Mouse (Mus musculus): ENCODE data around the gene Slc6a6.

Slc6a6 gene

DNA sequence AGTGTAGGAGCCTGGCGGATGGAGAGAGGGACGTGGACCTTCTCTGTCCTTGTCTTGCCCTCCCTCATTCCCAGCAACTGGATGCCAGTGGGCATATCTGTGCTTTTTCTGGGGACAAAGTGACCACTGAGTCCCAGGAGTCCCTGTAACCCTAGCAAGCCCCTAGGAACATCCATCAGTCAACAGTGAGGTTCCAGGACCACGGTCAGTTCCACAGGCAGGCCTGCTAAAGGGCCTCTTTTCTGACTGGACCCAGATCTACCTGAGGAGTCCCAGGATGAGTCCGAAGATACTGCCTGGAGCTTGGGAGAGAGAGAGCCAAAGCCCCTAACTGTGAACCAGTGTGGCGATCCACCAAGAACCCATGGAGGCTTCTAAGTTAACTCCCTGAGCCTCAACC is 90.1 kb downstream of the Slc6a6 start:
- in situ Hi-C loops (cut with MboI, MseI) = no loop called here

DNA sequence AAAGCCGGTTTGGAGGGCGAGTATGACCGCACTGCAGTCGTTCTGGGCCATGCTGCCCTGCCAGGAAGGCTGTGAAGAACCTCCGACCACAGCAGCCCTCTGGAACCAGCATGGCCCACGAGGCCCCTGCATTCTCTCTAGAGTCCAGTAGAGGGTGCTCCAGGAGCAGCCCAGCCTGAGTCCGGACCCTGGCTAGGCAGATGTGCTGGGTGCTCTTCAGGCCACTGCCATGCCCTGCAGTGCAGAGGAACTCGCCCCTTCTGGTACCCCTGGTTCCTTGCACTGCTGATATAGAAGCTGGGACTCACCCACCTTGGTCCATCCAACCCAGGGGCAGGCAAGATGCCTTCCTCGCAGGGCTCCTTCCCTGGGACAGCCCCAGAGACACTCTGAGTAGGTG is 92.7 kb downstream of the Slc6a6 start:
- in situ Hi-C loops (cut with MboI, MseI) = no loop called here

DNA sequence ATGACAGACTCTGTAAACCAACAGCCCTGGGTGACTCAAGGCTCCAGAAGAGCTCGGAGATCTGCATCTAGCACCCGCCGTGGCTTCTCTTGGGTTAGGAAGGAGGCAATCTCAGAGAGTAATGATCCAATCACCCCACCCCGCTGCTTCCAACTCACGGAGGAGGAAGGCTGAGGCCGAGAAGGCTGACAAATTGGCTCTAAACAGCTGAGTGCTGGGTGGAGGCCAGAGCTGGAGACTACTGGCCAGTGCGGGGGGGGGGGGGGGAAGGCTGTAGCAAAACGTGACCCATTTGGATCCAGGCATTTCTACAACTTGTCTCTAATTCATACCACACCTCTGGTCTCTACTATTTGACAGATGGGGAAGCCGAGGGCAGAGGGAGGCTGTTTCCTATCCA is 95.4 kb downstream of the Slc6a6 start:
- in situ Hi-C loops (cut with MboI, MseI) = no loop called here

DNA sequence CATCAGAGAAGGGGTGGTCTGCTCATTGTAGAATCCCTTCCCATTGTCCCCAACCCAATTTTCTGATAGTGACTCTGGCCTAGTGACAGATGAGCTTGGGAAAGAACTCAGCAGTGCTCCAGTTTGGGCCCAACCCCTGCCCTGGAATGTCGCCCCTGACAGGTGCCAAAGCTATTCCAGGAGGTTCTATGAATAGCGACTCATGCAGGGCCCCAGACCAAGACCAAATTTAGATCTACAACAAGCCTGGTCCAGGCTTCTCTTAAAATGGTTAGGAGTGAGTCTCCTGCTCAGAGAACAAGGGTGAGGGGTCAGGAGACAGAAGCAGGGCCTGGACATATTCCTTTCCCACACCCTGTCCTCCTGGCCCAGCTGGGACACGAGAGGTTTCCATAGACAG is 101.2 kb downstream of the Slc6a6 start:
- in situ Hi-C loops (cut with MboI, MseI) = loop anchor here (10.0 kb wide), 2 partner anchors 260 to 1080 kb away; partner anchors contain the start of gene Gm15737

DNA sequence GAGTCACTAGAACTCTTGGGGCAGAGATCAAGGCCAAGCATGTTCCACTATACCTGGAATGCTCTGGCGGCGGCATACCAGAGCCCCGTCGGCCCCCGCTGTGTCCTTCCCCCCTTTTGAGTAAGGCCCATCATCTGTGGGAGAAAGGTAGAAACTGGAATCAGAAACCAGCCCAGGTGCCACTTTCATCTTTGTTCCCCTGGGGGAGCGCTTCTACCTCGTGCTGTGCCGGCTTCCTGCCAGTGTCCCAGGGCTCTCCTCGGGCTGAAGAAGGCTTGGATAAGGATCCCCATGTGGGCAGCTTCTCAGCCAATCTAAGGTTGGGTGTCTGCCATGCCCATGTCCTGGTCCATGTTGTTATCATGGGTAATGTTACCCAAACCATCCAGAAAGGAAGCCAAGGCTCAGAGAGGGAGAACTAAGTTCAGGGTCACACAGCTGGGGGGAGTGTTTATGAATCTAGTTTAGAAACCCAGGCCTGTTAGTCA is 104.5 kb downstream of the Slc6a6 start:
- in situ Hi-C loops (cut with MboI, MseI) = loop anchor here (10.0 kb wide), 2 partner anchors 256 to 1076 kb away; partner anchors contain the start of gene Gm15737

DNA sequence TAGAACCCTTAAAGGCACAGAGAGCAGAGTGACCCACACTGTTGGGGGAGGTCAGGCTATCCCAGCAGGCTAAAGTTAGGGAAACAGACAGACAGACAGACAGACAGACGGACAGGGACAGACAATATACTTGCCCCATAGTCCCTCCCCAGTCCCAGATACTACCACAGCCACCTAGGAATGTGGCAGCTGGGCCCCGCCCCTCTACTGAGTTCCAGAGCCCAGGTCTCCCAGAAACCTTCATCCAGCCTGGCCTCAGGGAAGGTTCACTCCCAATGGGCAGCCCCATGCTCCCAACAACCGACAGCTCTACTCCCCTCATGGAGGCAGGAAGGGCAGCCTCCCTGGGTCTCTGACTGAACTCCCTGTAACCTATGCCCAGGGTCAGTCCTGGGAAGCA is 111.8 kb downstream of the Slc6a6 start:
- in situ Hi-C loops (cut with MboI, MseI) = no loop called here

DNA sequence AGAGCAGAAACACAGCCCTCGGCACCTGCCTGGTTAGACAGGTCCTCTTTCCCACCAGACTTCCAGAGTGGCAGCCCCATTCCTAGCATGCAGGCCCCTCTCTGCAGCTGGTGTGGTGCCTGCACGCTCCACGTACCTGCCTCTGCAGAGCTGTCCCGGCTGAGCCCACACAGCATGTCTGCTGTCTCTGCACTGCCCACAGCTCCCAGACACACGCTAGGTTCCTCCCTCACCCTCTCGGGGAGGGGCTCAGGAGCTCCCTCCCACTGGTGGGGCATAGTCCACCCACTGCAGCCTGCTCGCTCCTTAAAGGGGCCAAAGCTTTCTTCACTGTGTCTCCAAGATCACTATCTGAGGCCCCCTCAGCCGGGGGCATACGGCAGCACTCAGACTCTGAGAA is 112.2 kb downstream of the Slc6a6 start:
- in situ Hi-C loops (cut with MboI, MseI) = no loop called here

DNA sequence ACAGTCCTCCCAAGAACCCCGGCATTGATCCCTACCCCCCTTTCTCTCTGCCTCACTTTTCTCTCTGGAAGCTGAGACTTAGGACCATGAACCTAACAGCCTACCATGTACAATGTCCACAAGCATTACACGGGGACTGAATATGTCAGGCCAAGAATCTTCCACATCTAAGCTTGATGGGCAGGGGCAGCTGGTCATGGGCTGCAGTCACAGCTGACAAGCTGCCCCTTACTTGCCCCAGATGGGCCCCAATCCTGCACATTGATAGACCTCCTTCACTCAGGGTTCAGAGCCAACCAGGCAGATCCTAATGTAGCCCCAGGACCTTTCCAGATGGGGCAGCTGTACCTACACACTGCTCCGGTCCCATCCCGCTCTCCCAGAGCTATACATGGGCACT is 112.9 kb downstream of the Slc6a6 start:
- in situ Hi-C loops (cut with MboI, MseI) = no loop called here

DNA sequence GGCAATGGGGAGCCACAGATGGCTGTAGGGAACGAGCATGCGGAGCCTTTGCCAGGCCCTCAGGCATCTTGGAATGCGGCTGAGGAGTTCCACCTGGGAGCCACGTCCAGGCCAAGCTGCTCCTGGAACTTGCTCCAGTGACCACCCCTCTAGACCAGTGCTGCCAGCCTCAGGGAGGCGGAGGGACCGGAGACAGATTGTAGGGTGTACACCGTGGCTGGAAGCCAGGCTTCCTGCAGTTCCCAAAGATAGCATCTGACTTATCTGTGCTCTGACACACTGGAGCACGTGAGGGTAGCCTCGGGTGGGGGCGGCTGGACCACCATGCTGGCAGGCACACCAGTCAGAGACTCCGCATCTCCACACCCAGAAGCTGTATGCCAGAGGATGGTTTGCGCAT is 114.6 kb downstream of the Slc6a6 start:
- in situ Hi-C loops (cut with MboI, MseI) = no loop called here

DNA sequence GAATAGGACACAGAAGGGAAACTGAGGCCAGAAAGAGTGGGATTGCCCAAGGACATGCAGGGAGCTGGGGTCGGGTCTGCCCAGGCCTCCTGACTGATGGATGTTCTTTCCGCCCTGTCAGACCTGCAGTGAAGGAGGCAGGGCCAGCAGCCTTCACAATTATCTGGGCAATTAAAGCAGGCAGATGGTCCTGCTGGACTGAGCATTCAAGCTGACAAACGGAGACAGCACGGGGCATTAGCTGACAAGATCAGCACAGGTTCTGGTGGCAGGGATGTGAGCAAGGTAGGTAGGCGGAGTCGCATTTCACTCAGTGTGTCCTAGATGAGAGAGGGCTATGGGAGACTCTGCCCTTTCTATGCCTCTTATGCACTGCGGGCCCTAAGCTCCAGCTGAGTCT is 120.3 kb downstream of the Slc6a6 start:
- in situ Hi-C loops (cut with MboI, MseI) = no loop called here

DNA sequence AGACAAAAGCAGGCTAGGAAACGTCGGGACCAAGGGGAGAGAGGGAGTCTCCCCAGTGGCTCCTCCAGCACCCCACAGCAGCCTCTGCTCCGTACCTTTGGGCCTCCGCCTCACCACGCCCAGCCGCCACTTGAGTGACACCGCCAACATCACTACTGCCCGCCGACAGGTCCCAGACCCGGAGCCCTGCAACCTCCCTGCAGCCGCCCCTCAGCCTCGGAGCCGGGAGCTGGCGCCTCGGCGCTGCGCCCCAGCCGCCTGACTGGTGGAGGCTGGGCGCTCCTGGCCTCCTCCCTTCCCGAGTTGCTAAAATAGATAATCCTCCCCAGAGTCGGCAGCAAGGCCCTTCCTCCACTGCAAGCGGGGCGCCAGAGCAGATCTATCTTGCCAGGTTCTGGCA is 123.3 kb downstream of the Slc6a6 start:
- in situ Hi-C loops (cut with MboI, MseI) = no loop called here

DNA sequence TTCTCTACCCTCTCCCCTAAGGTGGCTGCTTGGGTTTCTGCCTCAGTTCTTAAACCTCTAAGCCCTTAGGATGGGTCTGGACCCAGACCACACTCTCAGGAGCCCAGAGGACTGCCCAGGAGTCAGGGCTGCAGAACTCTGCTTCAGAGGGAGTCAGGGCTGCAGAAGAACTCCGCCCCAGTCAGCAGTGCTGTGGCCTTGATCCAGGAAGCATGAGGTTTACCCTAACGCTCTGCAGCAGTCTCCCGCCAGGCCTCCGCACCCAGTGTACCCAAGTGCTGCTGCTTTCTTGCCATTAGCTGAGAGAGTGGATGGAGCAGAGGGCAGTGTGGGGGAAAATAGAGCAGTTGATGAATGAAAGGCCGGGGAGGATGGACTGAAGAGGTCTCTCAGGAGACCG is 124.2 kb downstream of the Slc6a6 start:
- in situ Hi-C loops (cut with MboI, MseI) = no loop called here

Data from T-helper 2 cell (primary cell).